Mouse (Mus musculus): ENCODE measurements at regions not wholly inside any gene's neighbourhood (a gene's known extent, or its start where the extent isn't known, plus 50 kb on each side); places are given as distances from the start of the nearest gene placed in this dataset.

DNA sequence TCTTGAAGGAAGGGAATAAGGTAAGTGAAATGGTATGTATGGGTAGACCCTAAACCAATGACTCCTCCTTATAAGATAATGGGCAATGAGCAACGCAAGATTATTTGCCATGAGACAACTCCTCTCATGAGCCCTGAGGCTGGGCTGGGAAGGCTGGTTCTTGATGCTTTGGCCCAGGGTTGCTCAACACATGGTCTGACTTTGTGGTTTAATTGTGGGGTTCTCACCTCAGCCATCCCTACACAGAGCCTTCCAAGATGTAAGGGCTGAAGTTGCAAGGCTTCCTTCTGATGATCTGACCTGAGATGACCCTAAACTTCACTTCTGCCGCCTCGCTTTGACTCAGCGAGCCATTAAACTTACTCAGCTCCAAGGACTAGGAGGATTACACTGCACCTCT is 237.8 kb upstream of the Dynlrb2 start:
- TF ChIP-seq POLR2A (IDR thresholded peaks at IDR 0.05; ENCODE audit: borderline replicate concordance, extremely low read depth, low read depth, low read length) = no peak
- no peak for TF ChIP-seq CTCF (IDR thresholded peaks at IDR 0.05; ENCODE audit: insufficient read depth, low read length)
